Mouse (Mus musculus): ENCODE data around the gene Bbs10. TPM values are rescaled to one million over a fixed set of nuclear protein-coding genes. Genes with fewer than 3 reads are reported as not detected.
A peak's percentile ranks its signal among the peaks of the same experiment; 100 is the strongest.

Bbs10 gene
- polyA plus RNA-seq (2012; rRNA removed) = 5.3 and 6.8 TPM in 2 replicates

GRCm38 (mm10) chr10:111298140-111299098, at the start of gene Bbs10:
Bbs10 (plus strand) TSS chr10:111298679.
- H3K4me3 ChIP-seq (ENCODE audit: control insufficient read depth, low read depth, low read length) = peak within 1 kb of the TSS; percentile 100
- H3K27me3 ChIP-seq (ENCODE audit: control insufficient read depth, insufficient read depth, low read length) = no peaks in the 10 kb centered on the region
- TF ChIP-seq CTCF (IDR thresholded peaks at IDR 0.05; ENCODE audit: control insufficient read depth, insufficient read depth, insufficient replicate concordance, low read depth, low read length) (peak; percentile 63; the same call in 1 of the 2 replicates), POLR2A (IDR thresholded peaks at IDR 0.05; ENCODE audit: control insufficient read depth, low read depth, low read length) (peak; percentile 93)
- no peaks in the 10 kb centered on the region; the same call in none of the 2 replicates for H3K4me1 ChIP-seq (ENCODE audit: control insufficient read depth, insufficient read depth, low read length)
- no peaks in the 10 kb centered on the region for H3K36me3 ChIP-seq (ENCODE audit: control insufficient read depth, insufficient read depth, low read length)
- peak within 1 kb of the TSS; percentile 95 for H3K27ac ChIP-seq (ENCODE audit: control insufficient read depth, insufficient read depth, low read depth, low read length)

GRCm38 (mm10) chr10:111250192-111250591, 48.3 kb upstream of the Bbs10 start:
- Histone ChIP-seq H3K4me3 (ENCODE audit: control insufficient read depth, low read depth, low read length) (no peak overlapping the region), H3K27ac (ENCODE audit: control insufficient read depth, insufficient read depth, low read depth, low read length) (no peak overlapping the region), H3K4me1 (ENCODE audit: control insufficient read depth, insufficient read depth, low read length) (no peaks in the 10 kb centered on the region), H3K36me3 (ENCODE audit: control insufficient read depth, insufficient read depth, low read length) (no peaks in the 10 kb centered on the region), H3K27me3 (ENCODE audit: control insufficient read depth, insufficient read depth, low read length) (no peaks in the 10 kb centered on the region)
- TF ChIP-seq POLR2A (IDR thresholded peaks at IDR 0.05; ENCODE audit: control insufficient read depth, low read depth, low read length) (no peak), CTCF (IDR thresholded peaks at IDR 0.05; ENCODE audit: control insufficient read depth, insufficient read depth, insufficient replicate concordance, low read depth, low read length) (no peak)

GRCm38 (mm10) chr10:111251666-111252065, 46.8 kb upstream of the Bbs10 start:
- no peak overlapping the region for H3K27ac ChIP-seq (ENCODE audit: control insufficient read depth, insufficient read depth, low read depth, low read length)
- no peaks in the 10 kb centered on the region for H3K4me1 ChIP-seq (ENCODE audit: control insufficient read depth, insufficient read depth, low read length)
- no peaks in the 10 kb centered on the region for H3K27me3 ChIP-seq (ENCODE audit: control insufficient read depth, insufficient read depth, low read length)
- H3K36me3 ChIP-seq (ENCODE audit: control insufficient read depth, insufficient read depth, low read length) = no peaks in the 10 kb centered on the region
- no peak overlapping the region for H3K4me3 ChIP-seq (ENCODE audit: control insufficient read depth, low read depth, low read length)
- TF ChIP-seq POLR2A (IDR thresholded peaks at IDR 0.05; ENCODE audit: control insufficient read depth, low read depth, low read length) (no peak), CTCF (IDR thresholded peaks at IDR 0.05; ENCODE audit: control insufficient read depth, insufficient read depth, insufficient replicate concordance, low read depth, low read length) (no peak)

DNA sequence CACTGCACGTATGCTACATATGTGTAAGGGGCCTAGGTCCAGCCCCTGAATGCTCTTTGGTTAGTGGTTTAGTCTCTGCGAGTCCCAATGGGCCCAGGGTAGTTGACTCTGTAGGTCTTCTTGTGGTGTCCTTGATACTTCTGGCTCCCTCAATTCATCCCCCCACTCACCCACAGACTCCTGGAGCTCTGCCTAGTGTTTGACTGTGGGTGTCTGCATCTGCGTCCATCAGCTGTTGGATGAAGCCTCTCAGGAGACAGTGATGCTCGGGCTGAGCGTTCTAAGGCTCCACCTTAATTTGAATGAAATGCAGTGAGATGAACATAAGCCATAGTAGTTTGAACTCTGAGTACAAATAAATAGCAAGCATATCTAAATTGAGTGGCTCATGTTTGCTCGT, 43.3 kb upstream of the Bbs10 start:
- H3K36me3 ChIP-seq (ENCODE audit: control insufficient read depth, insufficient read depth, low read length) = no peaks in the 10 kb centered on the region
- TF ChIP-seq POLR2A (IDR thresholded peaks at IDR 0.05; ENCODE audit: control insufficient read depth, low read depth, low read length) = no peak
- no peak for TF ChIP-seq CTCF (IDR thresholded peaks at IDR 0.05; ENCODE audit: control insufficient read depth, insufficient read depth, insufficient replicate concordance, low read depth, low read length)
- H3K4me1 ChIP-seq (ENCODE audit: control insufficient read depth, insufficient read depth, low read length) = no peaks in the 10 kb centered on the region
- no peak overlapping the region for H3K4me3 ChIP-seq (ENCODE audit: control insufficient read depth, low read depth, low read length)
- H3K27me3 ChIP-seq (ENCODE audit: control insufficient read depth, insufficient read depth, low read length) = no peaks in the 10 kb centered on the region
- H3K27ac ChIP-seq (ENCODE audit: control insufficient read depth, insufficient read depth, low read depth, low read length) = no peak overlapping the region

DNA sequence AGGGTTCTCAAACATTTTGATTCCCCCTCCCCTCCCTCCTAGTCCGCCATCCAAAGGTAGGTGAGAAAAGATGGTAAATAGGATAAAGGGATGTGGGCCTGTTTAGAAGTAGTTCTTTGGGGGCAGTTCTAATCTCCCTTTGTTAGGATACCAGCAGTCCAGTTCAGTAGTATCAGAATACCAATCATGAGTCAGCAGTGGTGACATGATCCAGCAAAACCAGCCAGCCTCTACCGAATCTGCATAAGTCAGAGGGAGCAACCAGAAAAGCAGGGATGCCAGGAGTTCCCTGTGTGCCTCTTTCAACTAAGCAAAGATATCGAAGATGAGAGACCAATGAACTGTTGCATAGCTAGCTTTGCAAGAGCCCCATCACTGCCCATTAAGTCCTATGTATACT, 42.3 kb upstream of the Bbs10 start:
- H3K4me3 ChIP-seq (ENCODE audit: control insufficient read depth, low read depth, low read length) = no peak overlapping the region
- H3K36me3 ChIP-seq (ENCODE audit: control insufficient read depth, insufficient read depth, low read length) = no peaks in the 10 kb centered on the region
- H3K27me3 ChIP-seq (ENCODE audit: control insufficient read depth, insufficient read depth, low read length) = no peaks in the 10 kb centered on the region
- no peaks in the 10 kb centered on the region for H3K4me1 ChIP-seq (ENCODE audit: control insufficient read depth, insufficient read depth, low read length)
- TF ChIP-seq CTCF (IDR thresholded peaks at IDR 0.05; ENCODE audit: control insufficient read depth, insufficient read depth, insufficient replicate concordance, low read depth, low read length) = no peak
- no peak for TF ChIP-seq POLR2A (IDR thresholded peaks at IDR 0.05; ENCODE audit: control insufficient read depth, low read depth, low read length)
- no peak overlapping the region for H3K27ac ChIP-seq (ENCODE audit: control insufficient read depth, insufficient read depth, low read depth, low read length)

GRCm38 (mm10) chr10:111257358-111257757, 41.1 kb upstream of the Bbs10 start:
- no peak overlapping the region for H3K27ac ChIP-seq (ENCODE audit: control insufficient read depth, insufficient read depth, low read depth, low read length)
- H3K27me3 ChIP-seq (ENCODE audit: control insufficient read depth, insufficient read depth, low read length) = no peaks in the 10 kb centered on the region
- no peaks in the 10 kb centered on the region for H3K4me1 ChIP-seq (ENCODE audit: control insufficient read depth, insufficient read depth, low read length)
- H3K4me3 ChIP-seq (ENCODE audit: control insufficient read depth, low read depth, low read length) = no peak overlapping the region
- no peaks in the 10 kb centered on the region for H3K36me3 ChIP-seq (ENCODE audit: control insufficient read depth, insufficient read depth, low read length)
- TF ChIP-seq CTCF (IDR thresholded peaks at IDR 0.05; ENCODE audit: control insufficient read depth, insufficient read depth, insufficient replicate concordance, low read depth, low read length) (no peak), POLR2A (IDR thresholded peaks at IDR 0.05; ENCODE audit: control insufficient read depth, low read depth, low read length) (no peak)

- no peak overlapping the region for H3K27ac ChIP-seq (ENCODE audit: control insufficient read depth, insufficient read depth, low read depth, low read length)
- H3K36me3 ChIP-seq (ENCODE audit: control insufficient read depth, insufficient read depth, low read length) = no peaks in the 10 kb centered on the region
- H3K4me1 ChIP-seq (ENCODE audit: control insufficient read depth, insufficient read depth, low read length) = no peaks in the 10 kb centered on the region
- no peak overlapping the region for H3K4me3 ChIP-seq (ENCODE audit: control insufficient read depth, low read depth, low read length)
- TF ChIP-seq POLR2A (IDR thresholded peaks at IDR 0.05; ENCODE audit: control insufficient read depth, low read depth, low read length) = no peak
- no peak for TF ChIP-seq CTCF (IDR thresholded peaks at IDR 0.05; ENCODE audit: control insufficient read depth, insufficient read depth, insufficient replicate concordance, low read depth, low read length)
- H3K27me3 ChIP-seq (ENCODE audit: control insufficient read depth, insufficient read depth, low read length) = no peaks in the 10 kb centered on the region
These were observed 40.2 kb upstream of the Bbs10 start for GRCm38 (mm10) chr10:111258256-111258655.
